Mouse (Mus musculus) ES-E14 (cell line): ENCODE data around the gene Bmp7. TPM values are rescaled to one million over a fixed set of nuclear protein-coding genes. Genes with fewer than 3 reads are reported as not detected.
A peak's percentile ranks its signal among the peaks of the same experiment; 100 is the strongest.

ENCODE experiments used
- DNase-seq: peaks from one replicate; pipeline ENCODE4 v3.0.0-alpha.2; 2013; ENCODE audit warnings: low read depth, low spot score
- H3K27ac ChIP-seq: 2 replicates; pipeline ENCODE4 v1.5.1; 2012; ENCODE audit warnings: low read depth, mild to moderate bottlenecking, low read length, moderate library complexity, mixed read lengths; ENCODE audit not compliant: poor library complexity, insufficient read depth, severe bottlenecking
- H3K36me3 ChIP-seq: 2 replicates; pipeline ENCODE4 v1.6.1; 2012; ENCODE audit warnings: mild to moderate bottlenecking, low read length, moderate library complexity, mixed read lengths; ENCODE audit not compliant: control insufficient read depth, poor library complexity, insufficient read depth, severe bottlenecking
- H3K4me1 ChIP-seq, 2 experiments: fragments of 150-350 bp in 1 of 2; sonication (generic) in 1 of 2; 2 replicates each; pipeline ENCODE4 v1.6.1; 2012; ENCODE audit warnings: low read length in 2 of 2, mild to moderate bottlenecking in 1 of 2, mixed read lengths in 1 of 2; ENCODE audit not compliant: control insufficient read depth in 2 of 2, insufficient read depth in 2 of 2, poor library complexity in 1 of 2
- H3K4me3 ChIP-seq, 2 experiments: fragments of 150-350 bp in 1 of 2; sonication (generic) in 1 of 2; 2 replicates each; pipeline ENCODE4 v1.5.1; 2012; ENCODE audit warnings: low read length in 2 of 2, low read depth in 1 of 2, mild to moderate bottlenecking in 1 of 2, mixed read lengths in 1 of 2; ENCODE audit not compliant: insufficient read depth in 1 of 2, poor library complexity in 1 of 2, severe bottlenecking in 1 of 2
- H3K9ac ChIP-seq: 2 replicates; pipeline ENCODE4 v1.6.1; 2012; ENCODE audit warnings: low read depth, mild to moderate bottlenecking, low read length, mixed read lengths; ENCODE audit not compliant: poor library complexity, insufficient read depth, severe bottlenecking
- H3K9me3 ChIP-seq: fragments of 150-350 bp; sonication (generic); 2 replicates; pipeline ENCODE4 v1.6.1; 2012; ENCODE audit warnings: low read depth, mild to moderate bottlenecking, low read length; ENCODE audit not compliant: control insufficient read depth, insufficient read depth
- CHD2 ChIP-seq: IDR thresholded peaks from 2 replicates; pipeline ENCODE4 v1.6.1; 2014; ENCODE audit warnings: mild to moderate bottlenecking, low read depth, low read length, inconsistent platforms
- HCFC1 ChIP-seq: IDR thresholded peaks from 2 replicates; pipeline ENCODE4 v1.6.1; 2012; ENCODE audit warnings: low read length, inconsistent platforms, borderline replicate concordance; ENCODE audit not compliant: insufficient read depth
- MAFK ChIP-seq: IDR thresholded peaks from 2 replicates; pipeline ENCODE4 v1.6.1; 2014; ENCODE audit warnings: mild to moderate bottlenecking, low read depth, low read length, inconsistent platforms; ENCODE audit not compliant: insufficient read depth
- ZC3H11A ChIP-seq: IDR thresholded peaks from 2 replicates; pipeline ENCODE4 v1.6.1; 2012; ENCODE audit warnings: low read depth, mild to moderate bottlenecking, inconsistent platforms, low read length, borderline replicate concordance
- ZNF384 ChIP-seq: IDR thresholded peaks from 2 replicates; pipeline ENCODE4 v1.6.1; 2012; ENCODE audit warnings: low read depth, low read length, inconsistent platforms
- in situ Hi-C, 2 experiments: fragments of 600-800 bp; cut with MboI; formaldehyde crosslinking; loops; one replicate each; pipeline ENCODE4 v1.15.1; 2025; ENCODE audit warnings: low sequenced_read_pairs in 2 of 2, inconsistent platforms in 1 of 2; ENCODE audit not compliant: unreplicated experiment in 2 of 2
- total RNA-seq: library from RNA; depleted of rRNA; stranded (reverse); fragments of 300-350 nt; gene quantifications from 2 replicates; pipeline ENCODE4 v1.2.3, GENCODE M21; 2012; rRNA removed

Bmp7 gene
- total RNA-seq, 1 experiment, result 1.4 TPM

GRCm38 (mm10) chr2:172824906-172825784 lies 115.0 kb downstream of the Bmp7 start:
- Histone ChIP-seq H3K4me3 (peak overlapping the region; percentile 21 to 57), H3K36me3 (no peaks in the 10 kb centered on the region), H3K9ac (peak overlapping the region; percentile 6; the same call in 1 of the 2 replicates), H3K27ac (no peak overlapping the region), H3K9me3 (no peaks in the 10 kb centered on the region), H3K4me1 (peaks cover 0 to 23% of the 10 kb centered on the region in 2 experiments; a peak in 2 of 4 replicates)
- no peak; the same call in 1 of the 2 replicates for TF ChIP-seq HCFC1
- TF ChIP-seq MAFK, result no peak
- TF ChIP-seq ZC3H11A, result no peak; the same call in 1 of the 2 replicates
- TF ChIP-seq ZNF384, result no peak
- no peak for TF ChIP-seq CHD2
- DNase-seq, result peak; percentile 63
- in situ Hi-C loops, result loop anchor here (5.0 to 10.0 kb wide), 2 partner anchors 170 to 172 kb away; no protein-coding TSS in a partner anchor

GRCm38 (mm10) chr2:172818631-172819230 lies 121.4 kb downstream of the Bmp7 start:
- DNase-seq, result no peak
- no peak overlapping the region; the same call in 1 of the 2 replicates for H3K27ac ChIP-seq
- H3K4me3 ChIP-seq, result no peak overlapping the region
- in situ Hi-C loops, result no loop called here
- no peak overlapping the region for H3K9ac ChIP-seq
- H3K36me3 ChIP-seq, result no peaks in the 10 kb centered on the region
- TF ChIP-seq CHD2 (no peak), ZNF384 (no peak), HCFC1 (no peak), ZC3H11A (no peak), MAFK (no peak)
- no peaks in the 10 kb centered on the region for H3K9me3 ChIP-seq
- H3K4me1 ChIP-seq, result no peaks in the 10 kb centered on the region

Other genes starting within 250 kb of the Bmp7 start
- gene Spo11, start 37.4 kb upstream of the Bmp7 start, total RNA-seq, result 0.05 and 0.13 TPM in 2 replicates
- 120 and 123 TPM in 2 replicates for gene Rae1, start 59.8 kb upstream of the Bmp7 start, total RNA-seq
- gene Rbm38, start 80.2 kb upstream of the Bmp7 start, total RNA-seq, result 23.9 and 26.7 TPM in 2 replicates
- 3.2 and 8.9 TPM in 2 replicates for gene Ctcfl, start 179.2 kb upstream of the Bmp7 start, total RNA-seq
- 0.22 TPM in 1 of 2 replicates, not detected in the other for gene Pck1, start 212.7 kb upstream of the Bmp7 start, total RNA-seq